Mouse (Mus musculus): Measurements from ENCODE around the gene Srpk3.

DNA sequence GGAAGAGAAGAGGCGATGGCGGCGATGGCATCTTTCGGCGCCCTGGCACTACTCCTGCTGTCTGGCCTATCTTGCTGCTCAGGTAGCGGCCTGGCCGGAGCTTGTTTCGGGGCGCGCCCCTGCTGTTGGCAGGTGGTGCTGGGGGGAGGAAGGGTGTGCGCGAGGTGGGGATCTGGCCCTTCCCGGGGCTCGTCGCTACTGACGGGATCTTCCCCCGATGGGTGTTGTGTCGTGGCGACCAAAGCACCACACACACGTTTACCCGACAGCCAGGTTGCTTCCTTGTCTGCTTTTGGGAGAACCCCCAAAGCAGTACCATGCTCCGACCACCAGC, 13.0 kb downstream of the Srpk3 start:
- TF ChIP-seq CTCF (IDR thresholded peaks at IDR 0.05; ENCODE audit: extremely low read depth, insufficient read depth, low read length): no peak
- no peak for TF ChIP-seq POLR2A (IDR thresholded peaks at IDR 0.05; ENCODE audit: extremely low read depth, insufficient read depth, low read length)

Measured in cortical plate, adult 2 months (tissue).